Mouse (Mus musculus) spleen, postnatal 10 days (tissue): ENCODE measurements around the gene Mpo.

Source experiments
- DNase-seq, 2 experiments: peaks; one replicate each; pipeline ENCODE4 v3.0.0; 2021 to 2022; ENCODE audit warnings: low spot score in 2 of 2

The Mpo gene

DNA sequence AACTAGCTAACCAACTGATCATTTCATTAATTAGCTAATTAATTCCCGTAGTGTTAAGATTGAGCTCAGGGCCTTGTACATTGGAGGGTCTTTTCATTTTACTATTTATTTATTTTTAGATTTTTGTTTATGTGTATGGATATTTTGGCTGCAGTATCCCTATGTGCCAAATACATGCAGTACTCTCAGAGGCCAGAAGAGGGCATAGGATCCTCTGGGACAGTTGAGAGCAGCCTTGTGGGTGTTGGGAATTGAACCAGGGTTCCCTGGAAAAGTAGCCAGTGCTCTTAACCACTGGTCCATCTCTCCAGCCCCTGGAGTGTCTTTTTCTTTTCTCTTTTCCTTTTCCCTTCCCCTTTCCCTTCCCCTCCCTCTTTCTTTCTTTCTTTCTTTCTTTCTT, 12.1 kb downstream of the Mpo start:
- peak; percentile 25 to 64 for DNase-seq

DNA sequence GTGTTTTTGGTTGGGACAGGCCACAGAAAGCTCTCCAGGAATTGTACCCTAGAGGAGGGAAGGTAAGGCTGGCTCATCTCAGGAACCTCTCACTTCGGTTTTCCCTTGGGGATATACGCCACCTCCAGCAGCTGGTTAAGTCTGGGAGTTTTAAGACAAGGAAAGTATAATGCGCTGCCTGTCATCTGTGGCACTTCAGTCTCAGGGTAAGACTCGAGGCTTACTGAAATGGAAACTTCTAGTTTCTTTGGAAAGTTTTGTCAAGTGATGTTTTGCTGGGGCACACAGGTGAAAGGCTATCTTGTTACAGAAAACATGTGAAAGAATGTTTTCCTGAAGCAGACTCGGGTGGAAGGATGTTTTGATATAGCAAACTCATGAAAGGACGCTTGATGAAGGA, 14.1 kb downstream of the Mpo start:
- DNase-seq, result no peak

DNA sequence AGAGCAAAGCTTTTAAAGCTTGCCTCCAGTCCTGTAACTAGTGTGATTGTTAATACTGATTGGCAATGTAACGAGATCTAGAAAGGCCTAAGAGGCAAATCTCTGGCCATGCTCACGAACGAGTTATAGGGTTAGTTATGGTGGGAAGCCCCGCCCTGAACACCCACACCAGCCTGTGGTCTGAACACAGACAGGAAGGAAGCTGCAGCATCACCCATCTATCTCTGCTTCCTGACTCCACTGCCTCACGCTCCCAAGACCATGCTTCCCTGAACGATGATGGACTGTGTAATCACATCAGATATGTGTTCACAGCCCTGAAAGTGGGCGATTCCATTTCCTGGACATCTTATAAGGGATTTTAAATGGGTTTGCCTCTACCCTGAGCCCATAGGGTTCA, 14.9 kb downstream of the Mpo start:
- no peak for DNase-seq

DNA sequence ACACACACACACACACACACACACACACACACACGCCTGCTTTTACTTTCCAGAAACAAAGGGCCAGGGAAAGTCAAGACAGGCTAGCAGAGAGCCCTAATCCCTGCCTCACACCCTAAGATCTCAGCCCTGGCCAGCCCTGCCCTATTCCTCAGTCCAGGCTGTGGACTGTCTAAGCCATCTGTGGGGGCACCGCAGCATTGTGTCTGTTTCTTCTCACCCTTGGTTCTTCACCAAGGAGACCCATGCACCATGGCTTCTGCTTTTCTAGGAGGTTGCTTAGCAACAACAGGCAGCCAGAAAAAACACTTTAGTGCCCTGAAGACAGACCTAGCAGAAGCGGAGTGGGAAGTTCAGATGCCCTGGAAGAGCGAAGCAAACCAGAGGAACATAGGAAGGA, 18.0 kb downstream of the Mpo start:
- no peak for DNase-seq

DNA sequence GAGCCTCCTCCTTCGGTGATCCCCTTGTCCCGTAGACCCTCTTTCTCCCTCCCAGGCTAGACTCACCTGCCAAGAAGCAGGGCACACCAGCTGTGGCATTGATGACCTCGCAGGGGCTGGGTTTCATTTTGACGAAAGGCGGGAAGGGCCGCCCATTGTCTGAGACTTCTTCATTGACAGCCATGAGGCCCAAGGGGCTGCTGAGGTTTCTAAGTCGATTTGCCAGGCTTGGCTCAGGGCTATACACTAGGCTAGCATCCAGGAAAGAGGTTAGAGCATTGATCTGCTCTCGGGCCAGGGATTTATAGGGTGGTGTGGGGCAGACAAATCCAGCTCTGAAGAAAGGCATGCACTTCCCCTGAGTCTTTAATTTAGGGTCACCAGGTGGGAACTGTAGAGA, 21.4 kb downstream of the Mpo start:
- no peak for DNase-seq

DNA sequence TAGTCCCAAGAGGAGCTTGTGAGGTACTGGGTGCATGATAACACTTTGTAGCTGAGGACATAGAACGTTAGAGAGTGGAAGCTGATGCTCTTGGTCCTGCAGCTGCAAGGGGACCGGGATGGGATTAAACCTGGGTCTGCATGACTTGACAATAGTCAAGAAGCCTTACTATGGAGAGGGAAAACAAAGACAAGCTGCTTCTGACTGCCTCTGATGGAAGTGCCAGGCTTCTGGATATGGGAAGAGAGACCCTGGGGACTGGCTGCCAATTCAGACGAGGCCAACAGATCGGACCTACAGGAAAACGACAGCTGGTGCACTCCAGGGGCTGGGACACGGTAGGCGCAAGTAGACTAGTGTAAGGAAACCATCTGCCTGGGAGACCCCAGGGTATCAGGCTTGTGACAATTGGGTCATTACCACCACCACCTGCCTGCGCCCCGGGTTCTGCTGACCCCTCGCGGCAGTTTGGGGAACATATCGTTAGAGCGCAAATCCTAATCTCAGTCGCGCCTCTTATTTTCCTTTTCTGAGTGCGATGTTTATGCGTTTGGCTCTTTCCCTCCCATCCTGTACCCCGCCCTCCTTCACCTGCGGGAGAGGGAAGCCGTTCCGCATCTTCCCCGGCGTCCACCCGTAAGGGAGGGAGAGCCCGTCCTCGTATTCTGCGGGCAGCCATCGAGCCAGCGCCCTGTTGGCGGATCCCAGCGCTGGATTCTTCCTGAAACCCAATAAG, 23.5 kb downstream of the Mpo start:
- peak; percentile 25 to 56 for DNase-seq

DNA sequence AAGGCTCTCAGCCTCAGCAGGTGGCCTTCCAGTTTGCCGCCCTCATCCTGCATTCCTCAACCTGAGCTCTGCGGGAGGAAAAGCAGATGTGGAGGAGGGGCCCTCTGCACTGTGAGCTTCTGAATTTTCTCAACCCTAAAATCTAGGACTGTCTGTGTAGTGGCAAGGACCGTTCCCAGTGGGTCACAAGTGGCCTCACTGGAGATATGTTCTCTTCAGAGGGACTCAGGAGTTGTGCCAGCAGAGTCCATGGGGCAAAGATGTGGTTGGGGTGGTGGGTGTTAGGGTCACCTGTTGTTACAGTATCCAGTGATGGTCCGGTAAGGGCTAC, 24.0 kb downstream of the Mpo start:
- DNase-seq, result no peak

DNA sequence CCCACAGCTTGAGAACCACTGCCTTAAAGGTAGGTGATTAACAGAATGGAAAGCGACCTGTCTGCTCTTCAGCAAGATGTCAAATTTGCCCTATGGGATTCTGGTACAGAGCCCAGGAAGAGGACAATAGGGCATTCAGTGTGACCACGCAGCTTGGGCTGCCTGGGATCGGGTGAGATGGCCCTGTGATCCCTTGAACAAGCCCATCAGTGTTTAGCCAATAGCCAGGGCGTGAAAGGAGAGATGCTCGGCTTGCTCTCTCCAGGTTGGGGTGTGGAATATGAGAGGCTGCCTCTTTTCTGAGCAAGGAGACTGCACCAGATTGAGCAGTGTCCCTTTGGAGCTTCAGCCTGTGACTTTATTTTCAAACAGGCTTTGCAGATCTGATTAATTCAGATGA, 28.1 kb downstream of the Mpo start:
- DNase-seq, result no peak

DNA sequence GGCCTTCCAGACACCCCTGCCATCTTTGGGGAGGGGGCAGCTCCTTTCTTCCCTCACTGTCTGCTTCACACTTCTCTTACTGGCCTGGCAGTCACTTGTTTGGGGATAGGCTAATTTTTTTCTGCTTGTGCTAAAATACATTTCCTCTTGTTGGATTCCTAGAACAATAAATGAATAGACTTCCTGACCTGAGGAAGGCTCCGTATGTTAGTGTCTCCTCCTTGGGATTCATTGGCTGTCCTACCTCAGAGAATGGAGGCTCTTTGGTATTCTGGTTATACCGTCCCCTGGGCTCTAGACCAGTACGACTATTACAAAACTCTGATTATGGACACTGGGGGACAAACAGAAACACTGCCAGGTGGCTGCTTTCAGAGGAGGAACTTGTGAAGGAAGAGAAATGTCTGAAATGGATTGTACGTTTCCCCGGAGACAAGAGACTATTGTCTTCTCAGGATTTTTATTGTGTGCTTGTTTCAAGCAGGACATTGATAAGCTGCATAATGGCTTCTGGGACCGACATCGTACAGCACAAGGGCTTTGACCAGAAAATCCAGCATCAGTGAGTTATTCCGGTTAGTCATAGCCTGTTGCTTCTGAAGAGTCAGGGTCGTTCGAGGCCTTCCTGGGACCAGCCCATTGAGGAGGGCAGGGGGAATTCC, 35.0 kb downstream of the Mpo start, which contains the start of gene Lpo:
Gene Lpo, minus strand, starts transcription at position 51 of the 662 bp plus-strand sequence.
- DNase-seq, result no peak

DNA sequence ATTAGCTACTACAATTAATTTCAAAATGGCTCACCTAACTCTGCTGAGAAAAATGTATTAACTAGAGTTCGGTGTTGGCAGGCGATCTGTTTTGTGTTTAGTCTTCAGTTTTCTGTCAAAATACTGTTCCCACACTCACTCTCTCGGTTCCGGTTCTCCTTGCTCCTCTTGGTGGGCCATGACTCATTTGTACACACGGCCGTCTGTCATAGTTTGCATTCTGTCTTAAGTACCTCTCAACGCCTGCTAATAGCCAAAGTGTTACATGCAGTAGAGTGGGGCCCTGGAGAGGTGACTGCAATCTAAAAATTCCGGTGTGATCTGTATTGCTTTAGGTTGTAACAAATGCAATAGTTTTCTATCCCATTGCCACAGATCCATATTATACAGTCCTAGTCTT, 47.3 kb downstream of the Mpo start:
- no peak for DNase-seq

DNA sequence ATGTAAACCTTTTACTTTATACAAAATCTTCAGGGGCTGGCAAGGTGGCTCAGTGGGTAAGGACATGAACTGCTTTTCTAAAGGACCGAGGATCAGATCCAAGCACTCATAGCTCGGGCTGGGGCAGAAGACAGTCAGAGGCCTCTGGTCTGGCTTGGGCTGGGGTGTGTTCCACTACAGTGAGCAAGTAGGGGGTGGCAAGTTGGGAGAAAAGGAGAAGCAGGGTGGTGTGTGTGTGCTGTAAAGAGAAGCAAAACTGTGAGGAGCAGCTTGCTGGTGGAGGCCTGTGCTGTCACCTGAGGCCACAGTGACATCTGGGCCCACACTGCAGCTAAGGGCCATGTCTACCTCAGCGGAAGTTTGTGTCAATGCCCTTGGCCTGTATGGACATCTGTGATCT, 48.1 kb downstream of the Mpo start:
- DNase-seq, result no peak

DNA sequence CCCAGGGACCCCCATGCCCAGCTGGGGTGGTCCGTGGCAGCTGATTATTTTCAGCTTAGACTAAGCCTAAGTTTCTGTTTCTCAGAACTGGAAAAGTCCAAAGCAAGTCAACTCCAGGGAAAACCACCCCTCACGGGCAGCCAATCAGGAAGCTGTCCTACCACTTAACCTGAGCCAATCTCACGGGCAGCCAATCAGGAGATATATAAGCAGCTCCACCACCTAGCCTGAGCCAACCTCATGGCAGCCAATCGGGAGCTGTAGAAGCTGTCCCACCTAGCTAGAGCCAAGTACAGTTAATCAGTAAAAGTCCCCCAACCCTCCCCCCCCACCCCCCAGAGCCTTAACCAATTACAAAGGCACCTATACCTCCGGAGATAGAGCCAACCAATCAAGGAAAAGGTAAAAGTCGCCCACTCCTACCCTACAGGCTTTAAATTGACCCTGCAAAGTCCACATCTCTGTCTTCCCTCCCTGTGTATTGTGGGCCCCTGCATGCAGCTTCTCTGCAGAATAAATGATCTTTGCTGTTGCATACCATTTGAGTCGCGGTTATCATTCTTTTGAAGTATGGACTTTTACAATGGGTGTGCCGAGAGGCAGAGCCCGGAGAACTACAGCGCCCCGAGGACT, 53.7 kb downstream of the Mpo start:
- no peak for DNase-seq

DNA sequence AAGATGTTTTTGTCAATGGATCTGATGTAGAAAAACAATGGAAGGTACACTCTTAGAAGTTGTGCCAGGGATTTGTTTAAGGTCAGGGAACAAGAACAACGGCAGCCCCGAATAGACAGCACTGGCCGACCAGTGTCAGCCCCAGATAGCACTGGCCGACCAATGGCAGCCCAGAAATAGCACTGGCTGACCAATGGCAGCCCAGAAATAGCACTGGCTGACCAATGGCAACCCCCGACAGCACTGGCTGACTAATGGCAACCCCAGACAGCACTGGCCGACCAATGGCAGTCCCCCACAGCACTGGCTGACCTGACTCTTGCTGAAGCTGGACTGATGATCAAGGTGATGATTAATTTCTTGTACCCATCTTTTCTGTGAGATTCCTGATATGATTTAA, 54.5 kb downstream of the Mpo start:
- no peak for DNase-seq

DNA sequence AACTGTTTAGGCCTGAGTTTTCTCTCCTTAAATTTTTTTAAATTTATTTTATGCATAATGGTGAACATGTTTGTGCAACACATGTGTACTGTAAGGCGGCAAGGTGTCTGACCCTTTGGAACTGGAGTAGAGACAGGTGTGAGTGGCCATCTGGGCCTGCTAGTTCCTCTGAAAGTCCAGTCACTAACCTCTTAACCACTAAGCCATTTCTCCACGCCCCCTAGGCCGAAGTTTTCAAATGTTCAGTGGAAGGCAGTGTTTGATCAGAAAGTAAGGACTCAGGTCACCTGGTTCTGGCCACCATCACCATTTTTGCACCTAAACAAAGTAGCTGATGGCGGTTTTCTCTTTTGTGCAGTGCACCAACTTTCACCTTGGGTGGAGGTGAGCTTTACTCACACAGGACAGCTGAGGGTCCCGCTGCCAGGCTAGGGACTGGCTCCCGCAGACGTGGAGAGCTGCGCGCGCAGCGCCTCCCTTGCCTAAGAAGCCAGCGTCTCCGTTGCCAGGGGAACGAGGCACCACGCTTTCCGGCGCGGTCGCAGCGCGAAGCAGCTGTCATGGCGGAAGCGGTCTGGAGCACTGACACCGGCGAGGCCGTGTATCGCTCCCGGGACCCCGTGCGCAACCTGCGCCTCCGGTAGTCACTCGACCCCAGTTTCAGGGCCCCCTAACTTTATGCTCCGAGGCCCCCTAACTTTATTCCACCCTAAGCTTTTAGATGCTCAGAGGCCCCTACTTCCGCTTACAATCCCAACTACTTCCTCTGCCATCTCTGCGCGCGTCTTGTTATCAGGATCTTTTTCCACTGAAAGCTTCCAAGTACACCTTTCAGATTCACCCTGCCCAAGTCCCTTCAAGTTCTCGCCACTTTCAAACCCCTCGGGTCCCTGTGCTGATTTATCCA, 59.6 kb downstream of the Mpo start, which contains the start of gene Mks1:
Gene Mks1, plus strand, starts transcription at position 526 of the 907 bp plus-strand sequence.
- DNase-seq, result peak; percentile 72 to 91

DNA sequence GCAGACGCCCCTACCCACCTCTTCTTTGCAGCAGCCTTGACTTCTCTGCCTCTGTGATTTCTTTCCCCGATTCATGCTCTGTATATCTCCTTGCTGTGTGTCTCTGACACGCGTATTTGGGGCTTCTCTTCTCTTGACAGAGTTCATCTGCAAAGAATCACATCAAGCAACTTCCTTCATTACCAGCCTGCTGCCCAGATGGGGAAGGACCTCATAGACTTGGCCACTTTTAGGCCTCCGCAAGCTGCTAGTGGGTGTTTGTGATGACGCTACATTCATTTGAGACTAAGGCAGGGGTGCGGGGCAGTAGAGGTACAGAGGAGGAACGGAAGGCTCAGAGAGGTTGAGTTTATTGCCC, 60.2 kb downstream of the Mpo start:
- DNase-seq, result peak in 1 of 2 experiments; percentile 8
